Mouse (Mus musculus) heart, embryonic 10.5 days (tissue): ENCODE data around the gene Myo15b. TPM values are rescaled to one million over a fixed set of nuclear protein-coding genes. Genes with fewer than 3 reads are reported as not detected.
"Not testable (repeated sequence)": the region's sequence is repeated elsewhere in the genome, so short reads cannot be mapped to it uniquely, and the experiment has no call there.

ENCODE experiments used
- DNase-seq: peaks from one replicate; pipeline ENCODE4 v3.0.0-alpha.2; 2017; ENCODE audit warnings: low spot score
- H3K27ac ChIP-seq: fragments of 300-500 bp; sonication (generic); 2 replicates; pipeline ENCODE4 v1.5.1; 2016; ENCODE audit warnings: mild to moderate bottlenecking
- H3K27me3 ChIP-seq: fragments of 300-500 bp; sonication (generic); 2 replicates; pipeline ENCODE4 v1.6.1; 2016; ENCODE audit warnings: mild to moderate bottlenecking; ENCODE audit not compliant: poor library complexity, insufficient read depth, severe bottlenecking
- H3K36me3 ChIP-seq: fragments of 300-500 bp; sonication (generic); 2 replicates; pipeline ENCODE4 v1.6.1; 2016; ENCODE audit warnings: mild to moderate bottlenecking, moderate library complexity
- H3K4me1 ChIP-seq: fragments of 300-500 bp; sonication (generic); 2 replicates; pipeline ENCODE4 v1.6.1; 2016; ENCODE audit warnings: mild to moderate bottlenecking
- H3K4me3 ChIP-seq: fragments of 300-500 bp; sonication (generic); 2 replicates; pipeline ENCODE4 v1.5.1; 2016; ENCODE audit warnings: mild to moderate bottlenecking, moderate library complexity
- H3K9me3 ChIP-seq: fragments of 300-500 bp; sonication (generic); 2 replicates; pipeline ENCODE4 v1.6.1; 2016; ENCODE audit warnings: mild to moderate bottlenecking, moderate library complexity
- WGBS: fragments of 180-500 bp; shearing (Covaris S2); methylation state at CpG from one replicate; pipeline ENCODE4 v1.1.7; 2016; 5-methylcytosine and 5-hydroxymethylcytosine counted together
- polyA plus RNA-seq: library from polyadenylated mRNA; unstranded; fragments of >200 nt; fragmentation: Nextera tagmentation; extraction: Ambion mirVana; gene quantifications from 2 replicates; pipeline ENCODE4 v1.2.1, GENCODE M21; 2016

Myo15b gene
- polyA plus RNA-seq, 1 experiment from 2014 or later = 0.23 TPM

- peak overlapping the region; percentile 93 for H3K27ac ChIP-seq
- no peaks in the 10 kb centered on the region for H3K9me3 ChIP-seq
- WGBS = 45% methylated on average over 11 of the region's 11 CpGs
- H3K27me3 ChIP-seq = no peaks in the 10 kb centered on the region
- H3K4me1 ChIP-seq = peaks cover 92% of the 10 kb centered on the region
- no peak for DNase-seq
- H3K36me3 ChIP-seq = no peaks in the 10 kb centered on the region
- no peak overlapping the region for H3K4me3 ChIP-seq
Observed at GRCm38 (mm10) chr11:115836656-115837395, 21.4 kb upstream of the Myo15b start.

GRCm38 (mm10) chr11:115837606-115838345 lies 20.4 kb upstream of the Myo15b start:
- 94% methylated on average over 22 of the region's 22 CpGs for WGBS
- no peaks in the 10 kb centered on the region for H3K27me3 ChIP-seq
- H3K9me3 ChIP-seq = no peaks in the 10 kb centered on the region
- no peaks in the 10 kb centered on the region for H3K36me3 ChIP-seq
- no peak for DNase-seq
- peak overlapping the region; percentile 93; the same call in 1 of the 2 replicates for H3K27ac ChIP-seq
- peaks cover 92% of the 10 kb centered on the region for H3K4me1 ChIP-seq
- H3K4me3 ChIP-seq = no peak overlapping the region

- 42% methylated on average over 4 of the region's 4 CpGs for WGBS
- Histone ChIP-seq H3K27ac (peak overlapping the region; percentile 93), H3K4me1 (peaks cover 92% of the 10 kb centered on the region)
Observed at GRCm38 (mm10) chr11:115838895-115839311, 19.3 kb upstream of the Myo15b start.

GRCm38 (mm10) chr11:115839732-115840131 lies 18.5 kb upstream of the Myo15b start:
- H3K4me1 ChIP-seq = peaks cover 92% of the 10 kb centered on the region
- H3K4me3 ChIP-seq = no peak overlapping the region
- H3K9me3 ChIP-seq = no peaks in the 10 kb centered on the region
- H3K36me3 ChIP-seq = peaks cover 7% of the 10 kb centered on the region
- no peaks in the 10 kb centered on the region for H3K27me3 ChIP-seq
- WGBS = 56% methylated on average over 3 of the region's 3 CpGs
- no peak for DNase-seq
- peak overlapping the region; percentile 93 for H3K27ac ChIP-seq

More at GRCm38 (mm10) chr11:115838895-115839311, 19.3 kb upstream of the Myo15b start:
- Histone ChIP-seq H3K27me3 (no peaks in the 10 kb centered on the region), H3K36me3 (no peaks in the 10 kb centered on the region), H3K9me3 (no peaks in the 10 kb centered on the region), H3K4me3 (no peak overlapping the region)
- no peak for DNase-seq

- 81% methylated on average over 6 of the region's 6 CpGs for WGBS
- H3K27ac ChIP-seq = peak overlapping the region; percentile 93
- no peak for DNase-seq
- H3K36me3 ChIP-seq = peaks cover 20% of the 10 kb centered on the region
- H3K9me3 ChIP-seq = no peaks in the 10 kb centered on the region
- H3K4me3 ChIP-seq = no peak overlapping the region
- peaks cover 81% of the 10 kb centered on the region for H3K4me1 ChIP-seq
- H3K27me3 ChIP-seq = no peaks in the 10 kb centered on the region
Observed at GRCm38 (mm10) chr11:115841044-115841443, 17.2 kb upstream of the Myo15b start.

GRCm38 (mm10) chr11:115841961-115842550 lies 16.1 kb upstream of the Myo15b start:
- H3K4me3 ChIP-seq = peak overlapping the region; percentile 36; the same call in 1 of the 2 replicates
- no peaks in the 10 kb centered on the region for H3K27me3 ChIP-seq
- peaks cover 30% of the 10 kb centered on the region for H3K36me3 ChIP-seq
- 3% methylated on average over 6 of the region's 6 CpGs for WGBS
- DNase-seq = peak; percentile 97
- H3K9me3 ChIP-seq = no peaks in the 10 kb centered on the region
- peak overlapping the region; percentile 93 for H3K27ac ChIP-seq
- H3K4me1 ChIP-seq = peaks cover 71% of the 10 kb centered on the region

- WGBS = 77% methylated on average over 11 of the region's 14 CpGs
- Histone ChIP-seq H3K4me1 (peaks cover 58% of the 10 kb centered on the region), H3K9me3 (no peaks in the 10 kb centered on the region), H3K36me3 (peaks cover 43% of the 10 kb centered on the region), H3K27me3 (no peaks in the 10 kb centered on the region), H3K27ac (peak overlapping the region; percentile 93), H3K4me3 (no peak overlapping the region)
- no peak for DNase-seq
Observed at GRCm38 (mm10) chr11:115843141-115843890, 14.9 kb upstream of the Myo15b start.

- no peak overlapping the region for H3K4me3 ChIP-seq
- no peaks in the 10 kb centered on the region for H3K9me3 ChIP-seq
- WGBS = 83% methylated on average over 5 of the region's 5 CpGs
- H3K27me3 ChIP-seq = no peaks in the 10 kb centered on the region
- DNase-seq = no peak
- peaks cover 52% of the 10 kb centered on the region for H3K4me1 ChIP-seq
- H3K27ac ChIP-seq = peak overlapping the region; percentile 93
- H3K36me3 ChIP-seq = peaks cover 48% of the 10 kb centered on the region
Observed at GRCm38 (mm10) chr11:115843891-115844239, 14.3 kb upstream of the Myo15b start.

- Histone ChIP-seq H3K36me3 (peaks cover 52% of the 10 kb centered on the region), H3K27me3 (no peaks in the 10 kb centered on the region), H3K9me3 (no peaks in the 10 kb centered on the region), H3K4me3 (no peak overlapping the region), H3K27ac (peak overlapping the region; percentile 93), H3K4me1 (peaks cover 49% of the 10 kb centered on the region)
- no peak for DNase-seq
- WGBS = 79% methylated on average over 8 of the region's 8 CpGs
Observed at GRCm38 (mm10) chr11:115844240-115844639, 14.0 kb upstream of the Myo15b start.

GRCm38 (mm10) chr11:115845819-115846218 lies 12.4 kb upstream of the Myo15b start:
- Histone ChIP-seq H3K4me3 (no peak overlapping the region), H3K27me3 (no peaks in the 10 kb centered on the region), H3K36me3 (peaks cover 68% of the 10 kb centered on the region), H3K27ac (no peak overlapping the region), H3K4me1 (peaks cover 36% of the 10 kb centered on the region), H3K9me3 (no peaks in the 10 kb centered on the region)
- no peak for DNase-seq
- 94% methylated on average over 2 of the region's 2 CpGs for WGBS

GRCm38 (mm10) chr11:115854674-115855073 lies 3.5 kb upstream of the Myo15b start:
- H3K36me3 ChIP-seq = peaks cover 78% of the 10 kb centered on the region
- 84% methylated on average over 6 of the region's 6 CpGs for WGBS
- no peak overlapping the region for H3K27ac ChIP-seq

GRCm38 (mm10) chr11:115857146-115857545 lies 1.1 kb upstream of the Myo15b start:
- peaks cover 30% of the 10 kb centered on the region for H3K4me1 ChIP-seq
- peaks cover 74% of the 10 kb centered on the region for H3K27me3 ChIP-seq
- H3K36me3 ChIP-seq = peaks cover 53% of the 10 kb centered on the region
- not testable (repeated sequence) for H3K27ac ChIP-seq, H3K9me3 ChIP-seq, H3K4me3 ChIP-seq, DNase-seq
- WGBS = 93% methylated on average over 4 of the region's 4 CpGs

More at GRCm38 (mm10) chr11:115854674-115855073, 3.5 kb upstream of the Myo15b start:
- Histone ChIP-seq H3K4me3 (no peak overlapping the region; the same call in 1 of the 2 replicates), H3K9me3 (no peaks in the 10 kb centered on the region), H3K27me3 (peaks cover 49% of the 10 kb centered on the region), H3K4me1 (peaks cover 24% of the 10 kb centered on the region)
- DNase-seq = no peak
